Mouse (Mus musculus) kidney, postnatal 0 days (tissue): ENCODE measurements around the gene Cyb5r2. TPM values are rescaled to one million over a fixed set of nuclear protein-coding genes. Genes with fewer than 3 reads are reported as not detected.

Experiments
- ATAC-seq: fragments of 200-750 bp; cut with Nextera tagmentation; replicated peaks from 2 replicates; pipeline ENCODE4 v1.8.0; 2017; ENCODE audit warnings: low read depth, moderate number of reproducible peaks, moderate TSS enrichment, moderate library complexity; ENCODE audit not compliant: low FRiP score
- DNase-seq: peaks from one replicate; pipeline ENCODE4 v3.0.0-alpha.2; 2016; ENCODE audit warnings: low spot score
- H3K27ac ChIP-seq: fragments of 300-500 bp; sonication (generic); 2 replicates; pipeline ENCODE4 v1.5.1; 2014; ENCODE audit warnings: mild to moderate bottlenecking
- H3K27me3 ChIP-seq: fragments of 300-500 bp; sonication (generic); 2 replicates; pipeline ENCODE4 v1.6.1; 2014; ENCODE audit warnings: low read length, mixed read lengths; ENCODE audit not compliant: insufficient read depth
- H3K36me3 ChIP-seq: fragments of 300-500 bp; sonication (generic); 2 replicates; pipeline ENCODE4 v1.6.1; 2014; ENCODE audit warnings: low read length, mixed read lengths; ENCODE audit not compliant: insufficient read depth
- H3K4me1 ChIP-seq: fragments of 300-500 bp; sonication (generic); replicated peaks from 2 replicates; pipeline ENCODE4 v1.6.1; 2014; ENCODE audit warnings: antibody characterized with exemption, low read length, mixed read lengths; ENCODE audit not compliant: insufficient read depth
- H3K4me2 ChIP-seq: fragments of 300-500 bp; sonication (generic); 2 replicates; pipeline ENCODE4 v1.6.1; 2014; ENCODE audit warnings: mild to moderate bottlenecking, low read length, moderate library complexity, mixed read lengths
- H3K4me3 ChIP-seq: fragments of 300-500 bp; sonication (generic); replicated peaks from 2 replicates; pipeline ENCODE4 v1.5.1; 2014; ENCODE audit warnings: low read depth, low read length
- H3K9ac ChIP-seq: fragments of 300-500 bp; sonication (generic); 2 replicates; pipeline ENCODE4 v1.6.1; 2014; ENCODE audit warnings: low read depth, low read length
- H3K9me3 ChIP-seq: fragments of 300-500 bp; sonication (generic); replicated peaks from 2 replicates; pipeline ENCODE4 v1.6.1; 2016; ENCODE audit warnings: low read length, inconsistent platforms, mixed read lengths
- CTCF ChIP-seq: IDR thresholded peaks from 2 replicates; pipeline ENCODE4 v1.5.1; 2016; ENCODE audit warnings: antibody characterized with exemption, low read depth, mild to moderate bottlenecking, moderate library complexity
- WGBS: fragments of 180-500 bp; shearing (Covaris S2); extraction: QIAGEN DNeasy Blood & Tissue Kit; methylation state at CpG from one replicate; pipeline ENCODE4 v1.1.7; 2014; 5-methylcytosine and 5-hydroxymethylcytosine counted together
- polyA plus RNA-seq: library from polyadenylated mRNA; unstranded; fragments of >200 nt; fragmentation: Nextera tagmentation; extraction: Ambion mirVana; gene quantifications from 2 replicates; pipeline ENCODE4 v1.2.1, GENCODE M21; 2015

Gene Cyb5r2
- polyA plus RNA-seq, 1 experiment from 2014 or later: 0.21 TPM

DNA sequence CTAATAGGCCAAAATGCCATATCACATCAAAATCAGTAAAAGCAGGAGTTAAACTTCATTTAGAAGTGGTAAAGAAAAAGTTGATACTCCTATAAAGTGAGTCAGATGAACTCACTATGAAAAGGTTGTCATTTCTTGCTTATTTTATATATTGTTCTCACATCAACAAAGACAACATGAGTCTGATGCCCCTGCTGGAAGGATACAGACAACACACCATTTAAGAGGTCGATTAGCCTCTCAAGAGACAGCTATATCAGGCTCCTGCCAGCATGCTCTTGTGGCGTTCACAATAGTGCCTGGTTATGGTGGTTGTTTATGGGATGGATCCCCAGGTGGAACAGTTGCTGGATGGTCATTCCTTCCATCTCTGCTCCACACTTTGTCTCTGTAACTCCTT is 24.7 kb downstream of the Cyb5r2 start:
- Histone ChIP-seq H3K4me3 (no peak overlapping the region), H3K27ac (no peak overlapping the region), H3K9ac (no peak overlapping the region), H3K4me2 (no peak overlapping the region), H3K36me3 (no peaks in the 10 kb centered on the region), H3K4me1 (no peaks in the 10 kb centered on the region), H3K9me3 (no peaks in the 10 kb centered on the region), H3K27me3 (no peaks in the 10 kb centered on the region)
- 70% methylated on average over 2 of the region's 2 CpGs for WGBS
- ATAC-seq (no peak), DNase-seq (no peak)
- TF ChIP-seq CTCF: no peak

DNA sequence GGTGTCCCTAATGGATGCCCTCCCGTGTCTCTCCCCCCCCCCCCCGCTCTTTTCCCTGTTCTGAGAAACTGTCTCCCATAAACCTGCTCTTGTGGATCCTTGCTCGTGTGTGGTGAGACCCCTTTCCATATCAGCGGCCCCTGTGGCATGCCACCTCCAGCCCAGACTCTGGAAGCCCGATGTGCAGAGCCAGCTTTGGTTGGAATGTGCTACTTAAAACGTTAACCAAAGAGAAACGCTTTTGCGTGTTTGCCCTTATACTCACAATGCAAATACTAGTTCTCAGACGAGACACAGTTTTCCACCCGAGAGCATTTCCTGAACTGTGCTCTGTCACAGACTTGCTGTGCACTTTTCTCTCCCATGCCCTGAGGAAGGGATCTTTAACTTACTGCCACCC is 27.2 kb downstream of the Cyb5r2 start:
- no peak overlapping the region for H3K4me3 ChIP-seq
- H3K4me1 ChIP-seq: no peaks in the 10 kb centered on the region
- no peak overlapping the region for H3K27ac ChIP-seq
- no peaks in the 10 kb centered on the region for H3K27me3 ChIP-seq
- no peaks in the 10 kb centered on the region for H3K9me3 ChIP-seq
- WGBS: 86% methylated on average over 9 of the region's 10 CpGs
- no peak overlapping the region for H3K4me2 ChIP-seq
- DNase-seq (no peak), ATAC-seq (no peak)
- no peak overlapping the region for H3K9ac ChIP-seq
- H3K36me3 ChIP-seq: no peaks in the 10 kb centered on the region
- TF ChIP-seq CTCF: no peak

DNA sequence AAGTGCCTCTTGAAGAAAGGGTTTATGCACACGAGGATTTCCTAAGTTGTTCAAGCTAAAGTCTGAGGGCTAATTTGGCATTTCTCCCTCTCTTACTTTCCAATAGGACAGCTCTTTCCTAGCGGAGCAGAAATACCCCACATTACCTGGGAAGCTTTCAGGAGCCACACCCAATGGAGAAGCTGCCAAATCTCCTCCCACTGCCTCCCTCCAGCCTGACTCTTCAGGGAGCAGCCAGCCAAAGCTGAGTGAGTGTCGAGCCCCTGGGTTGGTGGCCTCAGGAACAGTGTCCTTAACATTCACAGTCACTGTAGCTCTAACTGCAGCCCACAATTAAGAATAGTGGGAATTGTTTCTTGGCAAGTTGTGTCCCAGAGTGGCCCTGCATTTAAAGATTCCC is 30.3 kb downstream of the Cyb5r2 start:
- H3K27me3 ChIP-seq: no peaks in the 10 kb centered on the region
- no peak overlapping the region for H3K4me2 ChIP-seq
- ATAC-seq (no peak), DNase-seq (no peak)
- no peak overlapping the region for H3K9ac ChIP-seq
- no peaks in the 10 kb centered on the region for H3K36me3 ChIP-seq
- no peaks in the 10 kb centered on the region for H3K4me1 ChIP-seq
- no peaks in the 10 kb centered on the region for H3K9me3 ChIP-seq
- TF ChIP-seq CTCF: no peak
- no peak overlapping the region for H3K27ac ChIP-seq
- WGBS: 34% methylated on average over 3 of the region's 3 CpGs
- H3K4me3 ChIP-seq: no peak overlapping the region

DNA sequence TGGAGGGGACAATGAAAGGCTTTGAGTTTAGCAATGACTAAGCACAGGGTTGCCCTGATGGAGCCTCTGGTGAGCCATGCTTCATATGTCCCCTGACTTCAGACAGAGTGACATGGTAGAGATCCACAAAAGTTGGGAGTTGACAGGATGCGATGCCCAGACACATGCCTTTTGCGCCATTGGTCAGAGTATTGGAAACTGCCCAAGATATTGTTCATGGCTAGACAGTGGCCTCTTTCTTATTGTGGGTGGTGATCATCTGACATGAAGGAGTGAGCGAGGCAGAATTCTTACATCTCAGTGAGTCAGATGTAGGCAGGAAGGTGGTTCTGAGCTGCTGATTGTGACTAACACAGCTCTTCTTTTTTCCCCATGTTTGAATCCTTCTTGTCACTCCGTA is 35.3 kb downstream of the Cyb5r2 start:
- no peak overlapping the region for H3K9ac ChIP-seq
- H3K27me3 ChIP-seq: no peaks in the 10 kb centered on the region
- H3K27ac ChIP-seq: no peak overlapping the region
- H3K4me1 ChIP-seq: no peaks in the 10 kb centered on the region
- ATAC-seq: no peak
- no peak for TF ChIP-seq CTCF
- H3K36me3 ChIP-seq: no peaks in the 10 kb centered on the region; the same call in 1 of the 2 replicates
- H3K9me3 ChIP-seq: no peaks in the 10 kb centered on the region
- no peak overlapping the region for H3K4me2 ChIP-seq
- no peak for DNase-seq
- no peak overlapping the region for H3K4me3 ChIP-seq
- WGBS: 96% methylated on average over 4 of the region's 4 CpGs

DNA sequence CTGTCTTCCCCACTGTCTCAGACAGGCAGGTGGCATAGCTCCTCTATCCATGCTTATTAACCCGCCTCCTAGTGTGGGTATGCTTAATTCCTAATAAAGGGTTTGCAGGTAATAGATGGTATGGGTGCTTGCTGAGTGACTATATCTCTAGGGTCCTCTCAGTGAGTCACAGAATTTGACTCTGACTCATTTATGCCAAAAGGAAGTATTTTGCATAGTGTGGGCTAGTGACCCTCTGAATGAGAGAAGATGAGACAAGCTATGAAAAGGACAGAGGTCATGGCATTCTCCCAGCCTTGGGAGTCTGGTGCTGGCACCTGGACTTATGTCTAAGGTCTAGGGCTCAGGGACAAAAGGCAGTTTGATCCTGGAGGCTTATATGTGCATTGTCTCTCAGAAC is 37.1 kb downstream of the Cyb5r2 start:
- no peaks in the 10 kb centered on the region for H3K27me3 ChIP-seq
- H3K4me1 ChIP-seq: no peaks in the 10 kb centered on the region
- no peak overlapping the region for H3K4me2 ChIP-seq
- H3K4me3 ChIP-seq: no peak overlapping the region
- no peaks in the 10 kb centered on the region for H3K9me3 ChIP-seq
- TF ChIP-seq CTCF: no peak
- no peaks in the 10 kb centered on the region; the same call in 1 of the 2 replicates for H3K36me3 ChIP-seq
- ATAC-seq (no peak), DNase-seq (no peak)
- WGBS: 96% methylated on average over 1 of the region's 1 CpGs
- H3K27ac ChIP-seq: no peak overlapping the region
- H3K9ac ChIP-seq: no peak overlapping the region

DNA sequence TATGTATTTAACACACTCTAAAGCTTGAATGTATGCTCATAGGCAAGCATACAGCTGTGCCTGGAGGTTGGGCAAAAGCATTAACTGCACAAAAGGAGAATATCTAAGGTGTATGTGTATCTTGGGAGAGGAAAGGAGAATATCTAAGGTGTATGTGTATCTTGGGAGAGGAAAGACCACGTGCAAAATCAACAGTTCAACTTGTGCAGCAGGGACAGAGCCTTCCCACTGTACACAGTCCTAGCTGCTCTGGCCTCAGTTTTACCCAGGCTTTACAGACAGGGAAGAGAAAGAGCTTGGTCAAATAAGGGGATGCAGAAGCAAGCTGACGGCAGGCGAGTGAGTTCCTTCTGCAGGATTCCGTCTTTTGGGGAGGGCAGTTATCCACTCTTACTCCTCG is 43.8 kb downstream of the Cyb5r2 start:
- Histone ChIP-seq H3K27me3 (no peaks in the 10 kb centered on the region), H3K36me3 (no peaks in the 10 kb centered on the region), H3K4me1 (no peaks in the 10 kb centered on the region), H3K4me3 (no peak overlapping the region), H3K4me2 (no peak overlapping the region), H3K9ac (no peak overlapping the region), H3K9me3 (no peaks in the 10 kb centered on the region), H3K27ac (no peak overlapping the region)
- no peak for ATAC-seq
- no peak for DNase-seq
- 88% methylated on average over 5 of the region's 5 CpGs for WGBS
- TF ChIP-seq CTCF: no peak

DNA sequence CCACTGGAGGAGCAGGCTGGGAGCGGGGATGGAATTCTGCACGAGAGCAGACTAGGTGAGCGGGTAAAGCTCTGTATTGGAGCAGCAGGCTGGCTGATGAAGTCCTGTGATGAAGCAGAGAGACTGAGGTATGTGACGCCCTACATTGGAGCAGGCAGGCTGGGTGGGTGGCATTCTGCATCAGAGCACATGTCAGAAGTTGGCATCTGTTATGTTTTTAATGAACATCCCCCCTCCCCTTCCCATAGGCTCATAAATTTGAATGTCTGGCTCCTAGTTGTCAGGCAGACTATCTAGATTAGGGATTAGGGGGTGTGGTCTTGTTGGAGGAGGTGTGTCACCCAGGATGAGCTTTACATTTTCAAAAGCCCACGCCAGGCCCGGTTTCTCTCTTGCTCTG is 45.1 kb downstream of the Cyb5r2 start:
- TF ChIP-seq CTCF: no peak
- Histone ChIP-seq H3K27me3 (no peaks in the 10 kb centered on the region), H3K4me2 (no peak overlapping the region), H3K9ac (no peak overlapping the region), H3K4me1 (0 out of 2 replicates have a peak, but pooled peaks cover 3% of the 10 kb centered on the region), H3K4me3 (no peak overlapping the region), H3K9me3 (no peaks in the 10 kb centered on the region), H3K36me3 (no peaks in the 10 kb centered on the region), H3K27ac (no peak overlapping the region)
- no peak for ATAC-seq
- 72% methylated on average over 6 of the region's 6 CpGs for WGBS
- no peak for DNase-seq
